Mouse (Mus musculus) left cerebral cortex, postnatal 25 days (tissue): ENCODE results near the gene Gm21094. TPM values are rescaled to one million over a fixed set of nuclear protein-coding genes. Genes with fewer than 3 reads are reported as not detected.
"Not testable (repeated sequence)": the region's sequence is repeated elsewhere in the genome, so short reads cannot be mapped to it uniquely, and the experiment has no call there.

Source experiments
- DNase-seq, 2 experiments: peaks; one replicate each; pipeline ENCODE4 v3.0.0; 2022; ENCODE audit warnings: low spot score in 2 of 2, mixed read lengths in 1 of 2
- intact Hi-C: fragments of 180-260 bp; cut with DNase I; formaldehyde crosslinking; loops from one replicate; pipeline ENCODE4 v1.15.1; 2025
- total RNA-seq, 2 experiments: library from RNA; stranded (reverse); gene quantifications; 2 replicates each; pipeline ENCODE4 v1.2.3; 2021

The Gm21094 gene
- total RNA-seq, result not detected

- DNase-seq, intact Hi-C loops: not testable (repeated sequence)
Measured at GRCm38 (mm10) chrY:32620343-32620742, at the start of gene Gm21094. Gm21094 (minus strand) TSS chrY:32620443.
